Mouse (Mus musculus): ENCODE measurements around the gene Txndc15.

Gene Txndc15

GRCm38 (mm10) chr13:55730716-55731115 is 16.3 kb downstream of the Txndc15 start:
- no peak for DNase-seq (ENCODE audit: low read depth, low spot score)

GRCm38 (mm10) chr13:55732121-55732520 is 17.7 kb downstream of the Txndc15 start:
- no peak for DNase-seq (ENCODE audit: low read depth, low spot score)

- no peak for DNase-seq (ENCODE audit: low read depth, low spot score)
Observed at GRCm38 (mm10) chr13:55733628-55734502, 19.4 kb downstream of the Txndc15 start.

GRCm38 (mm10) chr13:55737885-55738284 is 23.4 kb downstream of the Txndc15 start:
- DNase-seq (ENCODE audit: low read depth, low spot score): no peak

GRCm38 (mm10) chr13:55742306-55742705 is 27.9 kb downstream of the Txndc15 start:
- no peak for DNase-seq (ENCODE audit: low read depth, low spot score)

GRCm38 (mm10) chr13:55754380-55754779 is 39.9 kb downstream of the Txndc15 start:
- DNase-seq (ENCODE audit: low read depth, low spot score): no peak

- DNase-seq (ENCODE audit: low read depth, low spot score): no peak
Observed at GRCm38 (mm10) chr13:55756789-55757188, 42.3 kb downstream of the Txndc15 start.

- DNase-seq (ENCODE audit: low read depth, low spot score): no peak
Observed at GRCm38 (mm10) chr13:55757645-55758044, 43.2 kb downstream of the Txndc15 start.

- DNase-seq (ENCODE audit: low read depth, low spot score): no peak
Observed at GRCm38 (mm10) chr13:55760576-55760975, 46.1 kb downstream of the Txndc15 start.

GRCm38 (mm10) chr13:55761486-55761885 is 47.0 kb downstream of the Txndc15 start:
- DNase-seq (ENCODE audit: low read depth, low spot score): no peak

GRCm38 (mm10) chr13:55774352-55774751 is 59.9 kb downstream of the Txndc15 start:
- no peak for DNase-seq (ENCODE audit: low read depth, low spot score)

- DNase-seq (ENCODE audit: low read depth, low spot score): no peak
Observed at GRCm38 (mm10) chr13:55775056-55775455, 60.6 kb downstream of the Txndc15 start.

All from CD4-positive helper T cell, adult 2 months (primary cell).